Mouse (Mus musculus): Measurements from ENCODE around the gene Mpc2. TPM values are rescaled to one million over a fixed set of nuclear protein-coding genes. Genes with fewer than 3 reads are reported as not detected.

Gene Mpc2
- total and polyA plus RNA-seq, 3 experiments, result 51.3 to 57.0 TPM; not detected in 1

DNA sequence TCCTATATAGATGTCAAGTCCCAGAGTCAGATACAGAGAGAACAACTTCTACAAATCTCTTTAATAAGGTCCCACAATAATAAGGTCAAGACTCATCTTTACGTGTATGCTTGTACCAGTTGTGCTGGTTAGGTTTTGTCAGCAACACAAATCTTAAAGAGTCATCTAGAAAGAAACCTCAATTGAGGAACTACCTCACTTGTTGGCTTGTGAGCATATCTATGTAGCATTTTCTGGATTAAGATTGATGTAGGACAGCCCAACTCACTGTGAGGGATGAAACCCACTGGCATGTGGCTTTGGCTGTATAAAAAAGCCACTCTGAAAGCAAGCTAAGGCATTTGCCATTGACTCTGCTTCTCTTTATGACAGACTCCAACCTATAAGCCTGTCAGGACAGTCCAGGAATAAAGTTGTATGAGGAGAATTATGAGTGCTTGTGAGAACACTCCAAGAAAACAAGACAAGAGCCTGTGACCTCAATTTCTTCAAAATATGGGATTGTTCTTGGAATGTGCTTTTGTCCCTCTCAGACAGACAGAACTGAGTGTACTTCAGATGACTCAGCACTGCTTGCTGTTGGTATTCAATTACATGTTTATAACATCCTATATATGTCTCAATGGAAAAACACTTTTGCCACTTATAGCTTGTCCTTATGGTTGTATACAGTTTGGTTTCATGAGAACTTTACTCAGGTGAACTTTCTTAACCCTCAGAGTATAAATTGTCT is 22.0 kb upstream of the Mpc2 start:
- Histone ChIP-seq H3K36me3 (ENCODE audit: control insufficient read depth in 1 of 2, insufficient read depth in 2 of 2, low read length in 2 of 2) (peaks cover 0 to 13% of the 10 kb centered on the region in 2 experiments; a peak in 2 of 4 replicates), H3K4me1 (ENCODE audit: control insufficient read depth in 1 of 2, insufficient read depth in 2 of 2, low read length in 2 of 2) (peaks cover 9 to 10% of the 10 kb centered on the region in 2 experiments; a peak in 3 of 4 replicates), H3K9me3 (replicated peaks; ENCODE audit: insufficient read depth, low read length) (no peaks in the 10 kb centered on the region), H3K9ac (ENCODE audit: control insufficient read depth, low read depth, low read length, poor library complexity, severe bottlenecking) (no peak overlapping the region), H3K27me3 (ENCODE audit: control insufficient read depth in 1 of 2, insufficient read depth in 2 of 2, low read length in 2 of 2) (no peaks in the 10 kb centered on the region), H3K27ac (ENCODE audit: control insufficient read depth, low read depth, low read length) (no peak overlapping the region), H3K4me3 (ENCODE audit: control insufficient read depth in 1 of 2, insufficient read depth in 1 of 2, low read depth in 2 of 2, low read length in 2 of 2) (no peak overlapping the region), H3K79me2 (ENCODE audit: control insufficient read depth, insufficient read depth, low read length, poor library complexity) (peaks cover 8% of the 10 kb centered on the region; the same call in 1 of the 2 replicates)
- TF ChIP-seq TCF12 (IDR thresholded peaks at IDR 0.05; ENCODE audit: low read depth, low read length) (0 out of 2 replicates have a peak, but pooled peaks have one; percentile 8), MYC (IDR thresholded peaks at IDR 0.05; ENCODE audit: low read depth, low read length) (0 out of 2 replicates have a peak, but pooled peaks have one; percentile 29), EP300 (IDR thresholded peaks at IDR 0.05; ENCODE audit: low read depth in 1 of 2, low read length in 2 of 2) (peak in 1 of 2 experiments; percentile 74; a peak in 3 of 4 replicates), GATA1 (IDR thresholded peaks at IDR 0.05; ENCODE audit: low read depth, low read length) (peak; percentile 55), ETS1 (IDR thresholded peaks at IDR 0.05; ENCODE audit: low read depth, low read length) (0 out of 2 replicates have a peak, but pooled peaks have one; percentile 15), CHD1 (IDR thresholded peaks at IDR 0.05; ENCODE audit: low read depth, low read length) (no peak), JUND (IDR thresholded peaks at IDR 0.05; ENCODE audit: low read depth, low read length) (no peak), MAX (IDR thresholded peaks at IDR 0.05; ENCODE audit: low read length) (peak; percentile 12; the same call in 1 of the 2 replicates), RCOR1 (IDR thresholded peaks at IDR 0.05; ENCODE audit: low read depth, low read length) (peak; percentile 76)
- peak; percentile 74 for DNase-seq (ENCODE audit: low read depth, low spot score)

DNA sequence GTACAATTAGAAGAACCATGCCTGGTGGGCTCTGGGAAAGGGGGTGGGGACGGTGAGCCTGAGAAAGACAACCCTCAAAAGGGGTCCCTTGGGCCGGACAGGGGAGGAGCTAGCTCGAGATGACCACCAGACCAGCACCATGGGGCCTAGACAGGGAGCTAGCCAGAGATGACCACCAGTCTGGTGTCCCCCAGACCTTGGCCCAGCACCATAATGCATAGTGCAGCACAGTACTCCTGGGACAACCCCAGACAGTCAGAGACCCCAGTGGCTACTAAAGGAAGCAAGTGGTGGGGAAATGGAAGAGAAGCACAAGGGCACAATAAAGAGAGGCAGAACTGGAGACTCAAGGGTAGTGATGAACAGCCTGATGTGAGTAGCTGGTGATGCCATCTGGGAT is 19.6 kb upstream of the Mpc2 start:
- peaks cover 8% of the 10 kb centered on the region; the same call in 1 of the 2 replicates for H3K79me2 ChIP-seq (ENCODE audit: control insufficient read depth, insufficient read depth, low read length, poor library complexity)
- H3K4me3 ChIP-seq (ENCODE audit: control insufficient read depth in 1 of 2, insufficient read depth in 1 of 2, low read depth in 2 of 2, low read length in 2 of 2), result no peak overlapping the region
- H3K9ac ChIP-seq (ENCODE audit: control insufficient read depth, low read depth, low read length, poor library complexity, severe bottlenecking), result no peak overlapping the region
- TF ChIP-seq RCOR1 (IDR thresholded peaks at IDR 0.05; ENCODE audit: low read depth, low read length), result no peak
- TF ChIP-seq ZNF384 (IDR thresholded peaks at IDR 0.05; ENCODE audit: low read depth, low read length), result no peak
- no peak for TF ChIP-seq MEF2A (IDR thresholded peaks at IDR 0.05; ENCODE audit: extremely low read depth, insufficient replicate concordance, low read depth, low read length, poor library complexity, severe bottlenecking)
- TF ChIP-seq ZC3H11A (IDR thresholded peaks at IDR 0.05; ENCODE audit: low read depth, low read length), result no peak
- no peak for TF ChIP-seq NELFE (IDR thresholded peaks at IDR 0.05; ENCODE audit: low read depth, low read length)
- no peak for TF ChIP-seq E2F4 (IDR thresholded peaks at IDR 0.05; ENCODE audit: borderline replicate concordance, low read depth, low read length)
- no peak for TF ChIP-seq SIN3A (IDR thresholded peaks at IDR 0.05; ENCODE audit: low read length)
- TF ChIP-seq MAZ (IDR thresholded peaks at IDR 0.05; ENCODE audit: low read depth, low read length), result no peak
- no peak for TF ChIP-seq MXI1 (IDR thresholded peaks at IDR 0.05; ENCODE audit: low read depth, low read length)
- peaks cover 0 to 13% of the 10 kb centered on the region in 2 experiments; a peak in 2 of 4 replicates for H3K36me3 ChIP-seq (ENCODE audit: control insufficient read depth in 1 of 2, insufficient read depth in 2 of 2, low read length in 2 of 2)
- H3K9me3 ChIP-seq (replicated peaks; ENCODE audit: insufficient read depth, low read length), result no peaks in the 10 kb centered on the region
- no peak for DNase-seq (ENCODE audit: low read depth, low spot score)
- H3K27me3 ChIP-seq (ENCODE audit: control insufficient read depth in 1 of 2, insufficient read depth in 2 of 2, low read length in 2 of 2), result no peaks in the 10 kb centered on the region
- no peak overlapping the region for H3K27ac ChIP-seq (ENCODE audit: control insufficient read depth, low read depth, low read length)
- H3K4me1 ChIP-seq (ENCODE audit: control insufficient read depth in 1 of 2, insufficient read depth in 2 of 2, low read length in 2 of 2), result peaks cover 9 to 10% of the 10 kb centered on the region in 2 experiments; a peak in 3 of 4 replicates

All from MEL (cell line).